Mouse (Mus musculus) C2C12 (cell line): ENCODE data around the gene Acot13. TPM values are rescaled to one million over a fixed set of nuclear protein-coding genes. Genes with fewer than 3 reads are reported as not detected.

Experiments
- H3K27me3 ChIP-seq: one replicate; pipeline ENCODE4 v1.6.1; 2011; ENCODE audit not compliant: control insufficient read depth, insufficient read depth, insufficient read length
- H3K36me3 ChIP-seq: one replicate; pipeline ENCODE4 v1.6.1; 2011; ENCODE audit not compliant: control insufficient read depth, insufficient read depth
- H3K4me3 ChIP-seq: one replicate; pipeline ENCODE4 v1.5.1; 2011; ENCODE audit warnings: mild to moderate bottlenecking, control low read depth; ENCODE audit not compliant: poor library complexity, insufficient read depth, severe bottlenecking
- H3K79me2 ChIP-seq: one replicate; pipeline ENCODE4 v1.6.1; 2011; ENCODE audit not compliant: control insufficient read depth, insufficient read depth
- H3K79me3 ChIP-seq: one replicate; pipeline ENCODE4 v1.6.1; 2011; ENCODE audit warnings: low read depth, control low read depth
- H3ac ChIP-seq: one replicate; pipeline ENCODE3; 2011; ENCODE audit warnings: low read depth; ENCODE audit not compliant: control insufficient read depth, insufficient read length
- CEBPB ChIP-seq: IDR thresholded peaks from one replicate; pipeline ENCODE4 v1.6.1; 2011; ENCODE audit warnings: low read depth, mild to moderate bottlenecking, control low read depth, moderate library complexity
- CTCF ChIP-seq: IDR thresholded peaks from one replicate; pipeline ENCODE4 v1.5.1; 2011; ENCODE audit not compliant: control insufficient read depth, insufficient read depth, insufficient read length
- FOSL1 ChIP-seq: IDR thresholded peaks from one replicate; pipeline ENCODE4 v1.8.0; 2011; ENCODE audit warnings: mild to moderate bottlenecking, low read length; ENCODE audit not compliant: poor library complexity, insufficient read depth, severe bottlenecking
- MAX ChIP-seq: IDR thresholded peaks from one replicate; pipeline ENCODE4 v1.6.1; 2011; ENCODE audit warnings: mild to moderate bottlenecking, control low read depth
- MYOD1 ChIP-seq: IDR thresholded peaks from one replicate; pipeline ENCODE4 v1.6.1; 2011; ENCODE audit warnings: low read depth; ENCODE audit not compliant: control insufficient read depth, insufficient read length
- MYOG ChIP-seq: IDR thresholded peaks from one replicate; pipeline ENCODE4 v1.6.1; 2011; ENCODE audit not compliant: control insufficient read depth, insufficient read length; ENCODE audit errors: extremely low read depth
- USF1 ChIP-seq: IDR thresholded peaks from one replicate; pipeline ENCODE4 v1.6.1; 2011; ENCODE audit warnings: low read depth, mild to moderate bottlenecking, control low read depth, moderate library complexity
- polyA plus RNA-seq: library from polyadenylated mRNA; unstranded; fragments of >200 nt; fragmentation: generic; extraction: Trizol; gene quantifications from one replicate; pipeline ENCODE4 v1.2.1, GENCODE M21; 2012; ENCODE audit warnings: missing spikeins

Acot13 gene
- polyA plus RNA-seq, 1 experiment: 44.4 TPM

DNA sequence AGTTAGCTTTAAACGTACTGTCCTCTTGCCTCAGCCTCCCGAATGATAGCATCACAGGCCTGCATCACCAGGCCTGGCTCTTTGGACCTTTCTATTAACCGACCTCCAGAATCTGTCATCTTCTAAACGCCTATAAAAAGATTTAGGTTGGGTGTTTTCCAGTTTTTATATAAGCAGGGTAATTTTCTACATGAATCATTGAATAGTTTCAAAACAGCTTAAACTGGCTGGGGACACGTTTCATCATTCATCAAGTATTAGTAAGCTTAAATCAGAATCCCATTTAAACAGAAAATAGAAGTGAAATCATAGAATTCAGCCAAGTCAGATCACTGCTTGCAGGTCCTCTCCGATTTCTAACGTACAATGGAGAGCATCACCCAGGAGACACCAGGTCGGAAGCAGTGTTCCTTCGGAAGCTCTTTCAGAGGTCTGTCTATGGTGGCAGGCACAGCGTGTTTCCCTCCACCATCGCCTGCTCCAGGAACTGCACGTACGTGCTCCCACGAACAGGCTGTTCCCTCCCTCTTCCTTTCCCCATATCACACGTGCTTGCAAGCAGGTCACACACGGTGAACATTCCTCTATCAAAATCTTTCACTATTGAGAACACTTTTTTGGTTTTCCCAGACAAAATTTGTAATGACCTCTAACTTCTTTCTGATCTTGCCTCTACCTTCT is 8.5 kb downstream of the Acot13 start:
- no peak for TF ChIP-seq MYOD1
- TF ChIP-seq MAX: no peak
- TF ChIP-seq CEBPB: no peak
- no peak for TF ChIP-seq USF1
- no peak for TF ChIP-seq FOSL1
- TF ChIP-seq CTCF: no peak
- TF ChIP-seq MYOG: no peak
- Histone ChIP-seq H3K79me2 (no peaks in the 10 kb centered on the region), H3ac (no peak overlapping the region), H3K4me3 (no peak overlapping the region), H3K36me3 (peaks cover 3% of the 10 kb centered on the region), H3K27me3 (no peaks in the 10 kb centered on the region), H3K79me3 (no peaks in the 10 kb centered on the region)

DNA sequence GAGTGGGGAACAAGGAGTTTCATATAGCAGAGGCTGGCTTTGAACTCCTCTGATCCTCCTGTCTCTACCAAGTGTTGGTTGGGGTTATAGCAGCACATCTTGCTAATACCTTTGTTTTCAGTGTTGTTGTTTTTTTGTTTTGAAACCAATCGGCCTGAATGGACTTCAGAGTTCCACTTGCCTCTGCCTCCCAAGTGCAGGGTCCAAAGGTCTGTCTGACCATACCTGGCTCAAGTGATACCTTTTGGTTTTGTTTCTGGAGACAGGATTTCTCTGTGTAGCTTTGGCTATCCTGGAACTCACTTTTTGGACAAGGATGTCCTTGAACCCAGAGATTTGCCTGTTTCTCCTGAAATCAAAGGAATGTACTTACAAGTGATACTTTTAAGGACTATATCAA is 11.4 kb downstream of the Acot13 start:
- TF ChIP-seq USF1 (no peak), CTCF (no peak), MAX (no peak), CEBPB (no peak), FOSL1 (no peak), MYOD1 (no peak)
- H3K36me3 ChIP-seq: no peaks in the 10 kb centered on the region

DNA sequence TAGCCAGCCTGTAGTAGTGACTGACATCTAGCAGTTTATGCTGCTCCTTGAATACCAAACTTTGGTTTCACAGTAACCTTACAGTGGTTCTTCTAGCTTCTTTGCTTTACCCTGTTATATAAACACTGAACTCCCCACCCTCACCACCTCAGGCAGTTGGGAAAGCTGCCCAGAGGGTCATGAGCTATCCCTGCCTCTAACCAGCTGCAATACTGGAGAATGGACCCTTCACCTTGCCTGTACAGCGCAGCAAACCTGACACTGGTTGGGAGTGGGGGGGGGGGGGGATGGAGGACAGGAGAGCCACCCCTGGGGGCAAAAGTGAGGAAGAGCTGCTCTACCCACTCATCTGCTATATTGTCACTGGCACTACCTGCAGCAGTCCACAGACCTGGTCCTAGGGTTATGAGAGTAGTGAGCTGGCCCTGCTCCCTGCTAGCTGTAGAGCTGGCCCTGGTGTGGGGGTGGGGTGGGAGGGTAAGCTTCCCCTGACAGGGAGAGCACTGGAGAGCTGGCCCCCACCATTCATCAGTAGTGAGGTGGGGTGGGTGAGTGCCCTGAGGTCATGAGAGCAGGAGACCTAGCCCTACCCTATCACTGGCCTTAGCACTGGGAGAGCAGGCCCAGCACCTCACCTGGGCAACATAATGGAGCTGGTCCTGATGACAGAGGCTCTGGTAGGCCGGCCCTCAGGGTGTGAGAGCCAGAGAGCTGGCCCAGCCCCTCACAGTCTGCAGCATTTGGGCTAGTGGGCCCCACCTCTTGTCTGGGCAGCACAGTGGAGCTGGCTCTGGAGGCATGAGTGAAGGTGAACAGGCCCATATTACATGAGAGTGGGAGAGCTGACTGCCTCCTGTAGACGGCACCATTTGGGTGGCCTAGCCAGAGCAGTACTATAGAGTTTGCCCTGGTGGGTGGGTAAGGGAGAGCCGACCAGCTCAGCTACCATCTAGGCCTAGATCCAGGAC is 14.9 kb downstream of the Acot13 start:
- no peaks in the 10 kb centered on the region for H3K79me3 ChIP-seq
- peaks cover 35% of the 10 kb centered on the region for H3K36me3 ChIP-seq
- TF ChIP-seq MAX (no peak), FOSL1 (no peak), USF1 (no peak), CEBPB (no peak), CTCF (no peak), MYOD1 (no peak), MYOG (no peak)
- H3ac ChIP-seq: no peak overlapping the region
- H3K79me2 ChIP-seq: peaks cover 10% of the 10 kb centered on the region
- no peaks in the 10 kb centered on the region for H3K27me3 ChIP-seq
- no peak overlapping the region for H3K4me3 ChIP-seq

More for the DNA sequence above, 11.4 kb downstream of the Acot13 start:
- Histone ChIP-seq H3K79me3 (no peaks in the 10 kb centered on the region), H3K27me3 (no peaks in the 10 kb centered on the region), H3K79me2 (no peaks in the 10 kb centered on the region), H3ac (no peak overlapping the region), H3K4me3 (no peak overlapping the region)

DNA sequence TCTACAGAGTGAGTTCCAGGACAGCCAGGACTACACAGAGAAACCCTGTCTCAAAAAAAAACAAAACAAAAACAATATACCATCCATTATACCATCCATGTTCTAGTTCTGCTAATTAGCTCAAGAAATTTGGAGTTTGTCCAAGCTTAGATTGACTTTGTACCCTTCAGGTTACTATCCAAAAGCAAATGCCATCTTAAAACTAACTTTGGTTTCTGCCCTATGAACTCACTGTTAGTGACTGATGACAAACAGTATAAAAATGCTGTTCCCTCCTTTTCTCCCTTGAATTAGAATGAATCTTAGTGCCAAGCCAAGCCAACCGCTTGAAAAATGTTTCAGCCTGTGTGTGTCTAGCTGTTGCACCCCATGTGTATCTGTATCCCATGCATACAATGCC is 16.7 kb downstream of the Acot13 start:
- peaks cover 19% of the 10 kb centered on the region for H3K79me2 ChIP-seq
- no peak overlapping the region for H3K4me3 ChIP-seq
- peaks cover 53% of the 10 kb centered on the region for H3K36me3 ChIP-seq
- no peak for TF ChIP-seq MAX
- no peak for TF ChIP-seq CTCF
- no peak for TF ChIP-seq FOSL1
- TF ChIP-seq USF1: no peak
- no peak for TF ChIP-seq MYOG
- TF ChIP-seq MYOD1: no peak
- H3K79me3 ChIP-seq: peaks cover 3% of the 10 kb centered on the region
- no peak overlapping the region for H3ac ChIP-seq
- H3K27me3 ChIP-seq: no peaks in the 10 kb centered on the region

DNA sequence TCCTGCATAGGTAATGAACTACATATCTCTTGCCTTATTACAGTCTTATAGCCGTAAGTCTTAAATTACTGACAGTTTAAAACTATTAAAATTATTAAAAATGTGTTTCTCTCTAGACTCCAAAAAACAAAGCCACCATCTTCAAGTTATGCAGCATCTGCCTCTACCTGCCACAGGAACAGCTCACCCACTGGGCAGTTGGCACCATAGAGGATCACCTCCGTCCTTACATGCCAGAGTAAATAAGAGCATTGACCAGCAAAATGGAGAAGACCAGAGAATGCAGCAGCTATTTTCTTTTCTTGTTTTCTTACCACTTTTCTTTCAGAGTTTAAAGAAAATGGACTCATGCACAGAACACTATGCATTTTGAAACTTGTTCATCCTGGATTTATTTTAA is 18.8 kb downstream of the Acot13 start:
- H3K27me3 ChIP-seq: no peaks in the 10 kb centered on the region
- no peak overlapping the region for H3ac ChIP-seq
- H3K4me3 ChIP-seq: no peak overlapping the region
- peaks cover 73% of the 10 kb centered on the region for H3K36me3 ChIP-seq
- H3K79me3 ChIP-seq: peaks cover 7% of the 10 kb centered on the region
- H3K79me2 ChIP-seq: peaks cover 40% of the 10 kb centered on the region
- TF ChIP-seq FOSL1 (no peak), MAX (no peak), MYOD1 (no peak), CTCF (no peak), CEBPB (no peak), USF1 (no peak), MYOG (no peak)
